Mouse (Mus musculus): ENCODE data around the gene Ube2d3. TPM values are rescaled to one million over a fixed set of nuclear protein-coding genes. Genes with fewer than 3 reads are reported as not detected.
A peak's percentile ranks its signal among the peaks of the same experiment; 100 is the strongest.

Gene Ube2d3
- polyA plus RNA-seq, 1 experiment from 2014 or later, result 420 TPM

- H3K9me3 ChIP-seq (ENCODE audit: control insufficient read depth, low read length), result no peaks in the 10 kb centered on the region
- TF ChIP-seq CTCF (IDR thresholded peaks at IDR 0.05; ENCODE audit: low read depth) (no peak), EP300 (optimal IDR thresholded peaks at IDR 0.05) (no peak)
- WGBS, result 74% methylated on average over 9 of the region's 9 CpGs
- DNase-seq (ENCODE audit: low spot score) (no peak), ATAC-seq (ENCODE audit: low FRiP score, low TSS enrichment) (no peak)
- H3K27me3 ChIP-seq (ENCODE audit: control insufficient read depth, insufficient read depth, low read length), result no peaks in the 10 kb centered on the region
- H3K4me3 ChIP-seq (ENCODE audit: low read depth, low read length), result no peak overlapping the region
- no peak overlapping the region for H3K27ac ChIP-seq (replicated peaks)
- H3K4me1 ChIP-seq (replicated peaks; ENCODE audit: control insufficient read depth, insufficient read depth), result no peaks in the 10 kb centered on the region
- H3K36me3 ChIP-seq (ENCODE audit: control insufficient read depth, insufficient read depth, low read length), result no peaks in the 10 kb centered on the region
- no peak overlapping the region for H3K9ac ChIP-seq (ENCODE audit: low read length)
- no peak overlapping the region for H3K4me2 ChIP-seq (replicated peaks; ENCODE audit: low read depth)
Measured at GRCm38 (mm10) chr3:135403211-135403610, 34.7 kb upstream of the Ube2d3 start.

GRCm38 (mm10) chr3:135403856-135404255 is 34.1 kb upstream of the Ube2d3 start:
- DNase-seq (ENCODE audit: low spot score) (no peak), ATAC-seq (ENCODE audit: low FRiP score, low TSS enrichment) (no peak)
- Histone ChIP-seq H3K27me3 (ENCODE audit: control insufficient read depth, insufficient read depth, low read length) (no peaks in the 10 kb centered on the region), H3K4me2 (replicated peaks; ENCODE audit: low read depth) (no peak overlapping the region), H3K9ac (ENCODE audit: low read length) (no peak overlapping the region), H3K36me3 (ENCODE audit: control insufficient read depth, insufficient read depth, low read length) (no peaks in the 10 kb centered on the region), H3K9me3 (ENCODE audit: control insufficient read depth, low read length) (no peaks in the 10 kb centered on the region), H3K4me1 (replicated peaks; ENCODE audit: control insufficient read depth, insufficient read depth) (no peaks in the 10 kb centered on the region), H3K4me3 (ENCODE audit: low read depth, low read length) (no peak overlapping the region), H3K27ac (replicated peaks) (no peak overlapping the region)
- WGBS, result 68% methylated on average over 5 of the region's 5 CpGs
- TF ChIP-seq EP300 (optimal IDR thresholded peaks at IDR 0.05) (no peak), CTCF (IDR thresholded peaks at IDR 0.05; ENCODE audit: low read depth) (peak; percentile 45)

GRCm38 (mm10) chr3:135404599-135404998 is 33.4 kb upstream of the Ube2d3 start:
- Histone ChIP-seq H3K27ac (replicated peaks) (no peak overlapping the region), H3K4me1 (replicated peaks; ENCODE audit: control insufficient read depth, insufficient read depth) (no peaks in the 10 kb centered on the region), H3K4me3 (ENCODE audit: low read depth, low read length) (no peak overlapping the region), H3K27me3 (ENCODE audit: control insufficient read depth, insufficient read depth, low read length) (no peaks in the 10 kb centered on the region), H3K36me3 (ENCODE audit: control insufficient read depth, insufficient read depth, low read length) (no peaks in the 10 kb centered on the region), H3K4me2 (replicated peaks; ENCODE audit: low read depth) (no peak overlapping the region), H3K9ac (ENCODE audit: low read length) (no peak overlapping the region), H3K9me3 (ENCODE audit: control insufficient read depth, low read length) (no peaks in the 10 kb centered on the region)
- no peak for ATAC-seq (ENCODE audit: low FRiP score, low TSS enrichment)
- no peak for DNase-seq (ENCODE audit: low spot score)
- WGBS, result 64% methylated on average over 4 of the region's 4 CpGs
- TF ChIP-seq EP300 (optimal IDR thresholded peaks at IDR 0.05), result no peak
- peak; percentile 38; the same call in 1 of the 2 replicates for TF ChIP-seq CTCF (IDR thresholded peaks at IDR 0.05; ENCODE audit: low read depth)

- no peaks in the 10 kb centered on the region for H3K27me3 ChIP-seq (ENCODE audit: control insufficient read depth, insufficient read depth, low read length)
- no peak overlapping the region for H3K9ac ChIP-seq (ENCODE audit: low read length)
- no peak overlapping the region for H3K27ac ChIP-seq (replicated peaks)
- DNase-seq (ENCODE audit: low spot score), result no peak
- TF ChIP-seq EP300 (optimal IDR thresholded peaks at IDR 0.05) (no peak), CTCF (IDR thresholded peaks at IDR 0.05; ENCODE audit: low read depth) (no peak)
- 56% methylated on average over 9 of the region's 9 CpGs for WGBS
- H3K4me2 ChIP-seq (replicated peaks; ENCODE audit: low read depth), result no peak overlapping the region
- ATAC-seq (ENCODE audit: low FRiP score, low TSS enrichment), result no peak
- no peak overlapping the region for H3K4me3 ChIP-seq (ENCODE audit: low read depth, low read length)
- no peaks in the 10 kb centered on the region for H3K9me3 ChIP-seq (ENCODE audit: control insufficient read depth, low read length)
- H3K4me1 ChIP-seq (replicated peaks; ENCODE audit: control insufficient read depth, insufficient read depth), result no peaks in the 10 kb centered on the region
- H3K36me3 ChIP-seq (ENCODE audit: control insufficient read depth, insufficient read depth, low read length), result no peaks in the 10 kb centered on the region
Measured at GRCm38 (mm10) chr3:135407351-135407750, 30.6 kb upstream of the Ube2d3 start.

- 90% methylated on average over 5 of the region's 5 CpGs for WGBS
- Histone ChIP-seq H3K9ac (ENCODE audit: low read length) (no peak overlapping the region), H3K4me1 (replicated peaks; ENCODE audit: control insufficient read depth, insufficient read depth) (no peaks in the 10 kb centered on the region), H3K4me2 (replicated peaks; ENCODE audit: low read depth) (no peak overlapping the region), H3K9me3 (ENCODE audit: control insufficient read depth, low read length) (no peaks in the 10 kb centered on the region), H3K4me3 (ENCODE audit: low read depth, low read length) (no peak overlapping the region), H3K36me3 (ENCODE audit: control insufficient read depth, insufficient read depth, low read length) (no peaks in the 10 kb centered on the region), H3K27ac (replicated peaks) (no peak overlapping the region), H3K27me3 (ENCODE audit: control insufficient read depth, insufficient read depth, low read length) (no peaks in the 10 kb centered on the region)
- DNase-seq (ENCODE audit: low spot score) (no peak), ATAC-seq (ENCODE audit: low FRiP score, low TSS enrichment) (no peak)
- TF ChIP-seq EP300 (optimal IDR thresholded peaks at IDR 0.05), result no peak
- TF ChIP-seq CTCF (IDR thresholded peaks at IDR 0.05; ENCODE audit: low read depth), result peak; percentile 41
Measured at GRCm38 (mm10) chr3:135409219-135409618, 28.7 kb upstream of the Ube2d3 start.

- no peak overlapping the region for H3K27ac ChIP-seq (replicated peaks)
- WGBS, result 86% methylated on average over 12 of the region's 12 CpGs
- no peaks in the 10 kb centered on the region for H3K27me3 ChIP-seq (ENCODE audit: control insufficient read depth, insufficient read depth, low read length)
- no peak overlapping the region for H3K9ac ChIP-seq (ENCODE audit: low read length)
- ATAC-seq (ENCODE audit: low FRiP score, low TSS enrichment) (no peak), DNase-seq (ENCODE audit: low spot score) (no peak)
- TF ChIP-seq EP300 (optimal IDR thresholded peaks at IDR 0.05) (no peak), CTCF (IDR thresholded peaks at IDR 0.05; ENCODE audit: low read depth) (no peak)
- no peak overlapping the region for H3K4me2 ChIP-seq (replicated peaks; ENCODE audit: low read depth)
- no peaks in the 10 kb centered on the region for H3K9me3 ChIP-seq (ENCODE audit: control insufficient read depth, low read length)
- H3K4me3 ChIP-seq (ENCODE audit: low read depth, low read length), result no peak overlapping the region
- no peaks in the 10 kb centered on the region for H3K36me3 ChIP-seq (ENCODE audit: control insufficient read depth, insufficient read depth, low read length)
- H3K4me1 ChIP-seq (replicated peaks; ENCODE audit: control insufficient read depth, insufficient read depth), result no peaks in the 10 kb centered on the region
Measured at GRCm38 (mm10) chr3:135411056-135411455, 26.9 kb upstream of the Ube2d3 start.

Data from stomach, postnatal 0 days (tissue).